Mouse (Mus musculus) C2C12 (cell line): ENCODE results near the gene Nck1.

ENCODE experiments used
- CTCF ChIP-seq: IDR thresholded peaks from one replicate; pipeline ENCODE4 v1.5.1; 2011; ENCODE audit not compliant: control insufficient read depth, insufficient read depth, insufficient read length
- MYOD1 ChIP-seq: IDR thresholded peaks from one replicate; pipeline ENCODE4 v1.6.1; 2011; ENCODE audit warnings: low read depth; ENCODE audit not compliant: control insufficient read depth, insufficient read length

- TF ChIP-seq CTCF: no peak
- no peak for TF ChIP-seq MYOD1
Measured at GRCm38 (mm10) chr9:100470936-100471604, 74.9 kb downstream of the Nck1 start.
